Mouse (Mus musculus) left cerebral cortex, postnatal 25 days (tissue): ENCODE results near the gene Thy1. TPM values are rescaled to one million over a fixed set of nuclear protein-coding genes. Genes with fewer than 3 reads are reported as not detected.

Experiments used
- DNase-seq, 2 experiments: peaks; one replicate each; pipeline ENCODE4 v3.0.0; 2022; ENCODE audit warnings: low spot score in 2 of 2, mixed read lengths in 1 of 2
- intact Hi-C: fragments of 180-260 bp; cut with DNase I; formaldehyde crosslinking; loops from one replicate; pipeline ENCODE4 v1.15.1; 2025
- total RNA-seq, 2 experiments: library from RNA; stranded (reverse); gene quantifications; 2 replicates each; pipeline ENCODE4 v1.2.3; 2021

Thy1 gene
- total RNA-seq, 2 experiments from 2014 or later, result 826 to 894 TPM

GRCm38 (mm10) chr9:44094737-44095136 lies 51.6 kb downstream of the Thy1 start:
- DNase-seq, result no peak
- intact Hi-C loops, result no loop called here

- no peak for DNase-seq
- intact Hi-C loops, result no loop called here
Measured at GRCm38 (mm10) chr9:44095781-44096180, 52.6 kb downstream of the Thy1 start.

- peak; percentile 65 to 77 for DNase-seq
- intact Hi-C loops, result no loop called here
Measured at GRCm38 (mm10) chr9:44096536-44096935, 53.4 kb downstream of the Thy1 start.

Other genes with a start within 250 kb of the Thy1 start
- gene Usp2, start 23.6 kb downstream of the Thy1 start, total RNA-seq, result 100 to 1,000 TPM in 1 of 2 experiments, 10 to 100 TPM in 1; 72.3 to 106 TPM
- gene Mfrp, start 58.3 kb downstream of the Thy1 start, total RNA-seq, result 1 to 10 TPM in 1 of 2 experiments, under 1 TPM in 1; 0.55 to 1.6 TPM
- gene C1qtnf5, start 63.9 kb downstream of the Thy1 start, total RNA-seq, result 10 to 100 TPM; 23.1 to 26.1 TPM
- under 1 TPM; 0.14 to 0.27 TPM for gene Gm49380, start 70.1 kb downstream of the Thy1 start, total RNA-seq
- gene Rnf26, start 70.1 kb downstream of the Thy1 start, total RNA-seq, result 10 to 100 TPM; 30.6 to 31.5 TPM
- 10 to 100 TPM; 13.2 to 14.8 TPM for gene Mcam, start 91.1 kb downstream of the Thy1 start, total RNA-seq
- gene Cbl, start 190.7 kb downstream of the Thy1 start, total RNA-seq, result 10 to 100 TPM; 53.4 to 54.2 TPM
- 1 to 10 TPM; 1.3 to 2.0 TPM for gene Ccdc153, start 197.3 kb downstream of the Thy1 start, total RNA-seq
- under 1 TPM; 0.53 to 0.73 TPM for gene Pdzd3, start 208.1 kb downstream of the Thy1 start, total RNA-seq
- gene Nlrx1, start 225.2 kb downstream of the Thy1 start, total RNA-seq, result 10 to 100 TPM; 11.6 to 14.0 TPM
- 10 to 100 TPM; 60.5 to 61.6 TPM for gene Abcg4, start 245.2 kb downstream of the Thy1 start, total RNA-seq